Mouse (Mus musculus) liver, embryonic 14.5 days (tissue): ENCODE measurements around the gene Tmc1. TPM values are rescaled to one million over a fixed set of nuclear protein-coding genes. Genes with fewer than 3 reads are reported as not detected.

Experiments used
- ATAC-seq: fragments of 200-750 bp; cut with Nextera tagmentation; 2 replicates; pipeline ENCODE4 v1.8.0; 2017; ENCODE audit warnings: moderate number of reproducible peaks, mild to moderate bottlenecking, moderate library complexity; ENCODE audit not compliant: insufficient read depth
- DNase-seq, 3 experiments: peaks; one replicate each; pipeline ENCODE4 v3.0.0-alpha.2; 2012 to 2013; ENCODE audit warnings: low read depth in 3 of 3, low spot score in 3 of 3
- H3K27ac ChIP-seq: fragments of 300-500 bp; sonication (generic); 2 replicates; pipeline ENCODE4 v1.5.1; 2014; ENCODE audit warnings: moderate library complexity, mild to moderate bottlenecking, control low read depth, inconsistent platforms
- H3K27me3 ChIP-seq: fragments of 300-500 bp; sonication (generic); 2 replicates; pipeline ENCODE4 v1.6.1; 2014; ENCODE audit warnings: mild to moderate bottlenecking, low read length, moderate library complexity; ENCODE audit not compliant: control insufficient read depth, insufficient read depth
- H3K36me3 ChIP-seq: fragments of 300-500 bp; sonication (generic); replicated peaks from 2 replicates; pipeline ENCODE4 v1.6.1; 2014; ENCODE audit warnings: low read depth; ENCODE audit not compliant: control insufficient read depth, insufficient read depth
- H3K4me1 ChIP-seq, 2 experiments: fragments of 200-500 bp in 1 of 2; fragments of 300-500 bp in 1 of 2; sonication (generic) in 1 of 2; replicated peaks; 2 replicates each; pipeline ENCODE4 v1.6.1; 2012 to 2014; ENCODE audit warnings: antibody characterized with exemption in 1 of 2, inconsistent platforms in 1 of 2, low read length in 1 of 2; ENCODE audit not compliant: control insufficient read depth in 2 of 2, insufficient read depth in 2 of 2
- H3K4me2 ChIP-seq: fragments of 300-500 bp; sonication (generic); 2 replicates; pipeline ENCODE4 v1.6.1; 2014; ENCODE audit warnings: low read depth, mild to moderate bottlenecking, control low read depth, moderate library complexity
- H3K4me3 ChIP-seq, 2 experiments: fragments of 200-500 bp in 1 of 2; fragments of 300-500 bp in 1 of 2; sonication (generic) in 1 of 2; 2 replicates each; pipeline ENCODE4 v1.5.1; 2012 to 2014; ENCODE audit warnings: low read depth in 2 of 2, low read length in 2 of 2, mild to moderate bottlenecking in 2 of 2, control low read depth in 1 of 2, inconsistent platforms in 1 of 2, moderate library complexity in 1 of 2; ENCODE audit not compliant: insufficient read depth in 1 of 2
- H3K9ac ChIP-seq: fragments of 300-500 bp; sonication (generic); replicated peaks from 2 replicates; pipeline ENCODE4 v1.6.1; 2014; ENCODE audit warnings: mild to moderate bottlenecking, control low read depth, moderate library complexity
- H3K9me3 ChIP-seq: fragments of 300-500 bp; sonication (generic); 2 replicates; pipeline ENCODE4 v1.6.1; 2016; ENCODE audit warnings: low read length, mixed read lengths; ENCODE audit not compliant: control insufficient read depth
- CTCF ChIP-seq: IDR thresholded peaks from 2 replicates; pipeline ENCODE4 v1.5.1; 2016; ENCODE audit warnings: antibody characterized with exemption, low read depth, control low read depth
- EP300 ChIP-seq: IDR thresholded peaks from 2 replicates; pipeline ENCODE4 v1.6.1; 2016; ENCODE audit warnings: antibody characterized with exemption, low read depth
- WGBS: fragments of 180-500 bp; shearing (Covaris S2); extraction: QIAGEN DNeasy Blood & Tissue Kit; methylation state at CpG from one replicate; pipeline ENCODE4 v1.1.7; 2014; ENCODE audit not compliant: insufficient replicate concordance; 5-methylcytosine and 5-hydroxymethylcytosine counted together
- polyA plus RNA-seq, 2 experiments: library from polyadenylated mRNA; depleted of rRNA in 1 of 2; stranded (reverse) in 1 of 2; unstranded in 1 of 2; fragments of >200 nt; fragmentation: Nextera tagmentation in 1 of 2; extraction: Ambion mirVana in 1 of 2; gene quantifications; 2 replicates each; pipeline versions ENCODE4 v1.2.1 to v1.2.3; 2012 to 2014

Tmc1 gene
- polyA plus RNA-seq, 2 experiments: 0.04 TPM; not detected in 1

DNA sequence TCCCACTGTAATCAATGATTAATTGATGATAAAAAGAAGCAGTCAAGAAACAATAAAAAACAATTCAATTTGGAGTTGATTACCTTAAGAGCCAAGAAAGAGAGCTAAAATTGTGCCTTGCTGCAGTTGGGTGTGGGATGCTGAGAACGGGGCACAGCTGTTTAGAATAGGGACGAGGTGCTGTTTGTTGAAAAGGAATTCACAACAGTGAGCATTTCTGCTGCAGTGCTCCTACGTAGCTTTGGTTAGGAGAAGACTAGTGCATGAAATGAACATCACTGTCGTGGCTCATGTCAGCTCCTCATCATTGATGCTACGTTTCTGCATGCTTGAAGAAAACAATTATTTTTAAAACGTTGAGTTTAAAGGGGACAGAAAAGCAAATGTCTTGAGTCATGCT lies 166.7 kb downstream of the Tmc1 start:
- no peak for TF ChIP-seq CTCF
- TF ChIP-seq EP300: no peak
- no peak overlapping the region for H3K4me2 ChIP-seq
- H3K9ac ChIP-seq: no peak overlapping the region
- no peak for DNase-seq
- no peaks in the 10 kb centered on the region for H3K36me3 ChIP-seq
- no peaks in the 10 kb centered on the region for H3K27me3 ChIP-seq
- no peaks in the 10 kb centered on the region for H3K4me1 ChIP-seq
- 58% methylated on average over 6 of the region's 6 CpGs for WGBS
- H3K27ac ChIP-seq: no peak overlapping the region
- no peak overlapping the region for H3K4me3 ChIP-seq
- H3K9me3 ChIP-seq: no peaks in the 10 kb centered on the region
- ATAC-seq: no peak

DNA sequence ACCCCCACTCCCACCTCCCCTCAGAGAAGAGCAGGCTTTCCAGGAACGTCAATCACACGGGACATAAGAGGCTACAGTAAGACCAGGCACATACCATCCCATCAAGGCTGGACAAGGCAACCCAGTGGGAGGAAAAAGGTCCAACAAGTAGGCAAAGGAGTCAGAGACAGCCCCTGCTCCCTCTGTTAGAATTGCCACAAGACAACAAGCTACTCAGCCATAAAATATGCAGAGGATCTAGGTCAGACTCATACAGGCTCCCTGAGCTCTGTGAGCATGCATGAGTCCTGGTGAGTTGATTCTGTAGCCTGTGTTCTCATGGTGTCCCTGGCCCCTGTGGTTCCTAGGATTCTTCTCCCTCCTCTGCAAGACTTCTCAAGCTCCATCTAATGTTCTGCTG lies 178.3 kb downstream of the Tmc1 start:
- ATAC-seq: no peak
- Histone ChIP-seq H3K27me3 (no peaks in the 10 kb centered on the region), H3K36me3 (no peaks in the 10 kb centered on the region), H3K9me3 (no peaks in the 10 kb centered on the region), H3K4me3 (no peak overlapping the region), H3K4me1 (no peaks in the 10 kb centered on the region), H3K9ac (no peak overlapping the region), H3K4me2 (no peak overlapping the region), H3K27ac (no peak overlapping the region)
- no peak for DNase-seq
- TF ChIP-seq CTCF: no peak
- TF ChIP-seq EP300: no peak
- 42% methylated on average over 2 of the region's 2 CpGs for WGBS

DNA sequence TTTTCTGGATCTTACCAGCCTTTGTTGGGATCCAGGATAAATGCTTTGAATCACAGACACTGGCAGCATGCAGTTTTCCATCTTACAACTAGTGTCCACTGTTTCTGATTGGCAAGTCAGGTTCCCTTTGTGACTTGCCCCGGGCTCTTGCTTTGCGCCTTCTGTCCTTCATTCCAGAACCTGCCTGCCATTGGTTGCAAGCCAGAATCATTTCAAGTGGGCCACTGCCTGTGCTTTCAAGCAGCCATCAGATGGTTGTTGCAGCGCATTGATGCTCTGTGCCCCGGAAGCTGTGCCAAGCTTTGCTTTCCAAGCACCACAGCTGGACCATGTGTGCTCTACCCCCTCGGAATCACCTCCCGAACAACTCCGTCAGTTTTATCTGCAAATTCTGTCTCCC lies 180.1 kb downstream of the Tmc1 start:
- no peaks in the 10 kb centered on the region for H3K9me3 ChIP-seq
- ATAC-seq (no peak), DNase-seq (no peak)
- no peak overlapping the region for H3K27ac ChIP-seq
- no peak overlapping the region for H3K9ac ChIP-seq
- WGBS: 71% methylated on average over 7 of the region's 7 CpGs
- H3K36me3 ChIP-seq: no peaks in the 10 kb centered on the region
- H3K4me1 ChIP-seq: no peaks in the 10 kb centered on the region
- H3K4me3 ChIP-seq: no peak overlapping the region
- no peak overlapping the region for H3K4me2 ChIP-seq
- TF ChIP-seq CTCF: no peak
- no peak for TF ChIP-seq EP300
- H3K27me3 ChIP-seq: no peaks in the 10 kb centered on the region

DNA sequence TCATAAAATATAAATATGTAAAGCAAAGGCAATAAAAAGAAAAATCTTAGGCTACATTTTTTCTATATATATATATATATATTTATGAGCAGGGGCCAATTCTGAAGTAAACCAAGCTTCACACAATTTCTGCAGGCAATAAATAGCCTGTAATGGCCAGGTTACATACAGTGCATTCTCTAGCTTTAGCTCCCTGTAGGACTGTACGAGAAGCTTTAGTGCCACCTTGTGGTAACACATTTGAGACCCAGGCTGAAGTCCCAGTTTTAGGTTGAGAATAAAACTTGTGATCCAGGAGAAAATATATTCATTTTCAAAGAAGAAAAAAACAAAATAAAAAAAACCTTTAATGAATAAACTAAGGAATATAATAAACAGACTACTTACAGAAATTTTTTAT lies 189.8 kb downstream of the Tmc1 start:
- H3K4me1 ChIP-seq: peaks cover 5 to 9% of the 10 kb centered on the region in 2 experiments; a peak in 3 of 4 replicates
- no peak overlapping the region for H3K27ac ChIP-seq
- H3K9ac ChIP-seq: no peak overlapping the region
- H3K4me3 ChIP-seq: no peak overlapping the region
- no peak overlapping the region for H3K4me2 ChIP-seq
- DNase-seq (peak in 2 of 3 experiments; percentile 6 to 17), ATAC-seq (no peak)
- H3K36me3 ChIP-seq: no peaks in the 10 kb centered on the region
- 10% methylated on average over 1 of the region's 1 CpGs for WGBS
- H3K27me3 ChIP-seq: no peaks in the 10 kb centered on the region
- no peaks in the 10 kb centered on the region for H3K9me3 ChIP-seq
- TF ChIP-seq EP300: no peak
- TF ChIP-seq CTCF: peak; percentile 46; the same call in 1 of the 2 replicates

DNA sequence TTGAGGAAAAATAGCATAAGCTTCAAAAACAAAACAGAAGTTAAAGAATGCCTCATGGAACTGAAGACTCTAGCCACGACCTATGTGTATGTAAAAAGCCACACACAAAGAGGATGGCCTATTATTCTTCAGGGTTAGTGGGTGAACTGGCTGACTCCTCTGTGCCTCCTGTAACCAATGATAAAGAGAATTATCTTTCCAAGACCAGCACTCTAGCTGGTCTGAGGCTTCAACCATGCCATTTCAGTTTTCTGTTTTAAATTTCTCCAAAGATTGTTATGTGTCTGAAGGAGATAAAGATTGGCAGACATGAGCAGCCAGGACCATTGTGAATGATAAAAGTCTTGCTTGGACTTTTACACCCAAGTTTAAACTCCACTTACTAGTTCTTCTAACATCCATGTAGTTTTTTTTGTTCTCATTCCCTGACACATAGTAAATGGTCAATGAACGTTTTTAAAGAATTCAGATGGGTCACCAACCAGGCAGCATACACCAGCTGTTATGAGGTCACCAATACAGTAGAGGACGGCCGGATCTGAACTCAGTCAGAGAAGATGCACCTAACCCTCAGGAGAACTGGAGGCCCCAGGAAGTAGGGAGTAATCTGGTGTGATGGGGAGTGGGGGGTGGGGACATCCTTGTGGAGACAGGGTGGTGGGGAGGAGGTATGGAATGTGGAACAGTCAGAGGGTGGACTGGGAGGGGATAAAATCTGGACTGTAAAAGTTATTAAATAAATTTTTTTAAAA lies 192.2 kb downstream of the Tmc1 start:
- H3K4me1 ChIP-seq: peaks cover 5 to 9% of the 10 kb centered on the region in 2 experiments; a peak in 3 of 4 replicates
- no peak overlapping the region for H3K9ac ChIP-seq
- DNase-seq (peak; percentile 13 to 26 (median 14)), ATAC-seq (peak; percentile 93)
- H3K4me2 ChIP-seq: peak overlapping the region; percentile 18; the same call in 1 of the 2 replicates
- H3K27ac ChIP-seq: no peak overlapping the region
- H3K36me3 ChIP-seq: no peaks in the 10 kb centered on the region
- 24% methylated on average over 4 of the region's 4 CpGs for WGBS
- H3K27me3 ChIP-seq: no peaks in the 10 kb centered on the region
- TF ChIP-seq EP300 (peak; percentile 77), CTCF (no peak)
- H3K4me3 ChIP-seq: no peak overlapping the region
- no peaks in the 10 kb centered on the region for H3K9me3 ChIP-seq
